Mouse (Mus musculus): ENCODE measurements around the gene Plekhg2. TPM values are rescaled to one million over a fixed set of nuclear protein-coding genes. Genes with fewer than 3 reads are reported as not detected.

Gene Plekhg2
- polyA plus RNA-seq, 1 experiment from 2014 or later, result 6.3 TPM

- no peak for ATAC-seq (ENCODE audit: low read depth)
- Histone ChIP-seq H3K4me1 (ENCODE audit: control insufficient read depth, low read depth, low read length) (peaks cover 1% of the 10 kb centered on the region), H3K27ac (ENCODE audit: low read length) (no peak overlapping the region), H3K9ac (ENCODE audit: low read depth, low read length) (no peak overlapping the region), H3K4me2 (ENCODE audit: low read depth, low read length) (no peak overlapping the region), H3K27me3 (ENCODE audit: control insufficient read depth, insufficient read depth, low read depth, low read length) (no peaks in the 10 kb centered on the region), H3K36me3 (ENCODE audit: control insufficient read depth, insufficient read depth) (peaks cover 68% of the 10 kb centered on the region), H3K4me3 (ENCODE audit: low read depth, low read length) (no peak overlapping the region), H3K9me3 (replicated peaks; ENCODE audit: control insufficient read depth, low read length) (no peaks in the 10 kb centered on the region)
- 63% methylated on average over 3 of the region's 3 CpGs for WGBS (ENCODE audit: insufficient replicate concordance)
Measured at GRCm38 (mm10) chr7:28318036-28318435, 54.4 kb downstream of the Plekhg2 start.

GRCm38 (mm10) chr7:28311926-28312543 is 60.4 kb downstream of the Plekhg2 start, which contains the start of gene Timm50:
TSS of gene Timm50 (minus strand) at chr7:28312072.
- peak within 1 kb of the TSS; percentile 92 for H3K9ac ChIP-seq (ENCODE audit: low read depth, low read length)
- peaks cover 18% of the 10 kb centered on the region for H3K4me1 ChIP-seq (ENCODE audit: control insufficient read depth, low read depth, low read length)
- peak within 1 kb of the TSS; percentile 90 for H3K4me2 ChIP-seq (ENCODE audit: low read depth, low read length)
- no peaks in the 10 kb centered on the region for H3K27me3 ChIP-seq (ENCODE audit: control insufficient read depth, insufficient read depth, low read depth, low read length)
- peak; percentile 99 for ATAC-seq (ENCODE audit: low read depth)
- WGBS (ENCODE audit: insufficient replicate concordance), result under 1% methylated on average over 44 of the region's 45 CpGs
- peaks cover 41% of the 10 kb centered on the region for H3K36me3 ChIP-seq (ENCODE audit: control insufficient read depth, insufficient read depth)
- no peaks in the 10 kb centered on the region for H3K9me3 ChIP-seq (replicated peaks; ENCODE audit: control insufficient read depth, low read length)
- peak within 1 kb of the TSS; percentile 98 for H3K4me3 ChIP-seq (ENCODE audit: low read depth, low read length)
- H3K27ac ChIP-seq (ENCODE audit: low read length), result peak within 1 kb of the TSS; percentile 63; the same call in 1 of the 2 replicates

GRCm38 (mm10) chr7:28311151-28311925 is 61.1 kb downstream of the Plekhg2 start:
- Histone ChIP-seq H3K4me1 (ENCODE audit: control insufficient read depth, low read depth, low read length) (peaks cover 18% of the 10 kb centered on the region), H3K9me3 (replicated peaks; ENCODE audit: control insufficient read depth, low read length) (no peaks in the 10 kb centered on the region), H3K9ac (ENCODE audit: low read depth, low read length) (peak overlapping the region; percentile 92), H3K4me3 (ENCODE audit: low read depth, low read length) (peak overlapping the region; percentile 98), H3K4me2 (ENCODE audit: low read depth, low read length) (peak overlapping the region; percentile 90), H3K36me3 (ENCODE audit: control insufficient read depth, insufficient read depth) (peaks cover 41% of the 10 kb centered on the region), H3K27me3 (ENCODE audit: control insufficient read depth, insufficient read depth, low read depth, low read length) (no peaks in the 10 kb centered on the region), H3K27ac (ENCODE audit: low read length) (peak overlapping the region; percentile 63; the same call in 1 of the 2 replicates)
- WGBS (ENCODE audit: insufficient replicate concordance), result 3% methylated on average over 32 of the region's 35 CpGs
- ATAC-seq (ENCODE audit: low read depth), result peak; percentile 23

- Histone ChIP-seq H3K36me3 (ENCODE audit: control insufficient read depth, insufficient read depth) (peaks cover 31% of the 10 kb centered on the region), H3K4me1 (ENCODE audit: control insufficient read depth, low read depth, low read length) (peaks cover 18% of the 10 kb centered on the region), H3K9ac (ENCODE audit: low read depth, low read length) (no peak overlapping the region), H3K4me3 (ENCODE audit: low read depth, low read length) (no peak overlapping the region), H3K27me3 (ENCODE audit: control insufficient read depth, insufficient read depth, low read depth, low read length) (no peaks in the 10 kb centered on the region), H3K9me3 (replicated peaks; ENCODE audit: control insufficient read depth, low read length) (no peaks in the 10 kb centered on the region), H3K4me2 (ENCODE audit: low read depth, low read length) (no peak overlapping the region), H3K27ac (ENCODE audit: low read length) (no peak overlapping the region)
- WGBS (ENCODE audit: insufficient replicate concordance), result 68% methylated on average over 9 of the region's 9 CpGs
- no peak for ATAC-seq (ENCODE audit: low read depth)
Measured at GRCm38 (mm10) chr7:28309737-28310136, 62.7 kb downstream of the Plekhg2 start.

Other genes with a start within 250 kb of the Plekhg2 start
- gene 9530053A07Rik, start 243.1 kb downstream of the Plekhg2 start, polyA plus RNA-seq (2015; fragmentation: Nextera tagmentation; extraction: Ambion mirVana), result not detected in 2 replicates
- gene Fbl, start 202.9 kb downstream of the Plekhg2 start, polyA plus RNA-seq (2015; fragmentation: Nextera tagmentation; extraction: Ambion mirVana), result 39.3 and 39.7 TPM in 2 replicates
- gene Dyrk1b, start 193.1 kb downstream of the Plekhg2 start, polyA plus RNA-seq (2015; fragmentation: Nextera tagmentation; extraction: Ambion mirVana), result 2.1 and 2.7 TPM in 2 replicates
- gene Eid2, start 104.7 kb downstream of the Plekhg2 start, polyA plus RNA-seq (2015; fragmentation: Nextera tagmentation; extraction: Ambion mirVana), result 0.15 and 0.29 TPM in 2 replicates
- 1.3 and 1.6 TPM in 2 replicates for gene Eid2b, start 94.9 kb downstream of the Plekhg2 start, polyA plus RNA-seq (2015; fragmentation: Nextera tagmentation; extraction: Ambion mirVana)
- gene Selenov, start 81.4 kb downstream of the Plekhg2 start, polyA plus RNA-seq (2015; fragmentation: Nextera tagmentation; extraction: Ambion mirVana), result not detected in 2 replicates
- gene Dll3, start 70.4 kb downstream of the Plekhg2 start, polyA plus RNA-seq (2015; fragmentation: Nextera tagmentation; extraction: Ambion mirVana), result not detected in 2 replicates
- gene Timm50, start 60.5 kb downstream of the Plekhg2 start, polyA plus RNA-seq (2015; fragmentation: Nextera tagmentation; extraction: Ambion mirVana), result 66.1 and 67.9 TPM in 2 replicates
- 31.3 and 34.0 TPM in 2 replicates for gene Supt5, start 33.9 kb downstream of the Plekhg2 start, polyA plus RNA-seq (2015; fragmentation: Nextera tagmentation; extraction: Ambion mirVana)
- 531 and 598 TPM in 2 replicates for gene Rps16, start 21.9 kb downstream of the Plekhg2 start, polyA plus RNA-seq (2015; fragmentation: Nextera tagmentation; extraction: Ambion mirVana)
- gene Zfp36, start 7.7 kb upstream of the Plekhg2 start, polyA plus RNA-seq (2015; fragmentation: Nextera tagmentation; extraction: Ambion mirVana), result 7.9 and 10.8 TPM in 2 replicates
- 20.5 and 21.6 TPM in 2 replicates for gene Med29, start 20.1 kb upstream of the Plekhg2 start, polyA plus RNA-seq (2015; fragmentation: Nextera tagmentation; extraction: Ambion mirVana)
- gene Paf1, start 20.4 kb upstream of the Plekhg2 start, polyA plus RNA-seq (2015; fragmentation: Nextera tagmentation; extraction: Ambion mirVana), result 24.7 and 25.8 TPM in 2 replicates
- gene Gmfg, start 64.8 kb upstream of the Plekhg2 start, polyA plus RNA-seq (2015; fragmentation: Nextera tagmentation; extraction: Ambion mirVana), result 35.6 and 38.6 TPM in 2 replicates
- 0.12 and 0.15 TPM in 2 replicates for gene Lrfn1, start 79.4 kb upstream of the Plekhg2 start, polyA plus RNA-seq (2015; fragmentation: Nextera tagmentation; extraction: Ambion mirVana)
- gene Ifnl2, start 137.9 kb upstream of the Plekhg2 start, polyA plus RNA-seq (2015; fragmentation: Nextera tagmentation; extraction: Ambion mirVana), result not detected in 2 replicates
- not detected in 2 replicates for gene Ifnl3, start 150.2 kb upstream of the Plekhg2 start, polyA plus RNA-seq (2015; fragmentation: Nextera tagmentation; extraction: Ambion mirVana)
- gene Sycn, start 168.3 kb upstream of the Plekhg2 start, polyA plus RNA-seq (2015; fragmentation: Nextera tagmentation; extraction: Ambion mirVana), result 0.53 and 2.5 TPM in 2 replicates
- not detected in 2 replicates for gene Nccrp1, start 174.7 kb upstream of the Plekhg2 start, polyA plus RNA-seq (2015; fragmentation: Nextera tagmentation; extraction: Ambion mirVana)
- 2.5 and 3.5 TPM in 2 replicates for gene Samd4b, start 225.5 kb upstream of the Plekhg2 start, polyA plus RNA-seq (2015; fragmentation: Nextera tagmentation; extraction: Ambion mirVana)
- 16.4 and 17.5 TPM in 2 replicates for gene Pak4, start 225.6 kb upstream of the Plekhg2 start, polyA plus RNA-seq (2015; fragmentation: Nextera tagmentation; extraction: Ambion mirVana)

Measured in liver, embryonic 16.5 days (tissue).